Mouse (Mus musculus): Measurements from ENCODE around the gene Dand5.

Dand5 gene

DNA sequence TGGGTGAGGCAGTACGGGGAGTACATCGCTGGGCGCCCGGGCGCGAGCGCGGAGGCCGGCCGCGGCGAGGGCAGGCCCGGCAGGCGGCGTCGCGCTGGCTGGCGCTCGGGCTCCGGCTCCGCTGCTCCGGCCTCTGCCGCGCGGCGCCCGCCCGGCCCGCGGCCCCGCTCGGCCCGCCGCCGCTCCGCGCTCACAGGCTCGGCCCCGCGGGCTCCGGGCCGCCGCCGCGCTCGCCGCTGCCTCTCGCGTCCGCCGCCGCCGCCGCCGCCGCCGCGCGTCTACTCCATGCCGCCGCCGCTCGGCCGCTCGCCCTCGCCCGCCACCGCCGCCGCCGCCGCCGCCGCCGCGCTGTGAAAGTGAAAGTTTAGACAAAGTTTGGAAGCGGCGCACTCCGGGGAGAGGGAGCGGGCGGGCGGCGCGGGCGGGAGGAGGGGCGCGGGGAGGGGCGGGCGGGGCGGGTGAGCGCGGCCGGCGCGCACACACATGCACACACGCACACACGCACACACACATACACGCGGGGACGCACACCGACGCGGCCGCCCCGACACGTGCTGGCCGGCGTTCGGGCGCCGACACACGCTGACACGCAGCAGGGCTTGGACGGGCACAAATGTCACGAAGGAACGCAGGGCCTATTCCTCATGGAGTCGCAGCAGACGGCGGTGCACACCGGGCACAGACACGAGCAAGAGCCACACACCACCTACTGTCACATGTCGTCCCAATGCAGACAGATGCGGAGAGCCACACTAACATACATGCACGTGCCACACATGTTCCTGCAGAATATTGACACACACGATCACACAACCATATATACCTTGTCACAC lies 22.4 kb downstream of the Dand5 start, which contains the start of gene Nfix:
Gene Nfix (minus strand): TSS at position 346 of the 833 bp plus-strand sequence.
- DNase-seq (ENCODE audit: low spot score): no peak

DNA sequence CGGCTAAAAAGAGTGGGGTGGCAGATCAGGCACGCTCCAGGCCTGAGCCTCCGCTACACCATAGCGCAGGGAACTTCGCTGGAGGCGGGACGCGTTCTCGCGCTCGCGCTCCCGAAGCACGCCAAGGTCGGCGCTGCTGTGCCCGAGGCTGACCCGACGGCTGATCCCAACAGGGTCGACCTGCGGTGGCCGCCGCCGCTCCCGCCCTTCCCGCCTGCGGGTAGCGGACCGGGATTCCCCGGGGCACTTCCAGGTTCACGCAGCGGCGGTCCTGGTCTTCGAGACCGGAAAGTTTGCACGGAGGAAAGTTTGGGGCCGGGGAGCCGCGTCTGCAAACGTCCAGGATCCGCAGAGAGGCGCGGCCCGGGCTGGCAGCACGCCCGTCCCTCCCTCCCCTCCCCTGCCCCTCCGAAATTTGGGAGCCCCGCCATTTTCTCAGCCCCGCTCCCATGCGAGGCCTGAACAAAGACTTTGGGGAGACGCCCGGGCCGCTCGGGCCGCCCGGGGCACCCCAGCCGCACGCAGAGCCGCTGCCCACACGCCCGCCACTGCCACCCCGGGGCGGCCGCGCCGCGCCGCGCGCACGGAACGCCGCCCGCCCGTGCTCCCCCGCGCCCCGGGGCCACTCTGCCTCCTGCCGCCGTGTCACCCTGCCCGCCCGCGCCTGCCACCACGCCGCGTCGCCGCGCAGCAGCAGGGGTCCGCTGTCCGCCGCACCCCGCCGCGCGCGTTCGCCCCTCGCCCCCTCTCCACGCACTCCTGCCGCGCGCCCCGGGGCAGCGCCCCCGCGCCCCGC lies 23.3 kb downstream of the Dand5 start:
- no peak for DNase-seq (ENCODE audit: low spot score)

GRCm38 (mm10) chr8:84798446-84799135 lies 24.0 kb downstream of the Dand5 start:
- DNase-seq (ENCODE audit: low spot score): no peak

GRCm38 (mm10) chr8:84797971-84798370 lies 24.7 kb downstream of the Dand5 start:
- DNase-seq (ENCODE audit: low spot score): no peak

- DNase-seq (ENCODE audit: low spot score): no peak
These were observed 25.3 kb downstream of the Dand5 start for GRCm38 (mm10) chr8:84797256-84797797.

DNA sequence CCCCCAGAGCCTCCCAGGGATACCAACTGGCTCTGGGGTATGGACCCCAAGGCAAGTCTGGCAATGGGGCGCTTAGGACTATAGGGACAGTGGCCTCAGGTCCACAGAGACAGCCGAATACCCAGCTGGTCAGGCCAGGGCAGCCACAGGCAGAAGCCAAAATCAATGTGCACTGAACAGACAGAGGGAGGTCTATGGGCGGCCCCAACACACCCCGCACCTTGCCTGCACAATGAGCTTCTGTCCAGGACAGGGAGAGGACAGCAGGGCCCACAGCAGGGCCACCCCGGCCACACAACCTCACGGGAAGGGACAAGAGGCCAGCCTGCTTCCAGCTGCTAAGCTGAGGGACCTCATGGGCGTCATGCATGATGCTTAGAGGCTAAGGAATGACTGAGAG lies 28.1 kb downstream of the Dand5 start:
- DNase-seq (ENCODE audit: low spot score): no peak

DNA sequence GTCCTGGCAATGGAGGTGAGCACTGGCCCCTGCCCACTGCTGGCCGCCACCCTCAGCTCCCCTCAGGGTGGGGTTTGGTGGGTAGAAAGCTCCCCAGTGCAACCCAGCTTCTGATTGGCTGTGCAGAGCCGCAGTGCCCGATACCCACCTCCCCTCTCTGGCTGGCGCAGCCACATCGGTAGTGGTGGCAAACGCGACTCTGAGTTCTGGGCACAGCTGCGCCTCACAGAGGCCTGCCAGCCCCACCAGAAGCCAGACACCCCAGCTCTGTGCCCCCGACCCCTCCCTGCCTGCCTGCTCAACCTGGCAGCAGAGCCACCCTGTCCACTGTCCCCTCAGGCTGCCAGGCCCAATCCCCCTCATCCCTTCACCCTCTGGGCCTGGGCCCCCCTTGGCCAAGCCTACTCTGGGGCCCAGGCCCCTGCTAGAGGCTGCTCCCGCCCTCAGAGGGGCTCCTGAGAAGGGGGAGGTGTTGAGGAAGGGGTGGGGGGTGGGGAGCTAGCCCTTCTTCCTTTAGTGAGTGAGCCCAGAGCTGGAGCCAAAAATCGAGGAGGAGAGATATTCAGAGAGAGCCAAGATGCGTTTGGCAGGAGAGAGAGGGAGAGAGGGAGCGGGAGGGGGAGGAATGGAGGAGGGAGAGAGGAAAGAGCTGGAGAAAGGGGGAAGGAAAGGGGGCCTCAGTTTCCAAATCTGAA lies 28.7 kb downstream of the Dand5 start:
- no peak for DNase-seq (ENCODE audit: low spot score)

DNA sequence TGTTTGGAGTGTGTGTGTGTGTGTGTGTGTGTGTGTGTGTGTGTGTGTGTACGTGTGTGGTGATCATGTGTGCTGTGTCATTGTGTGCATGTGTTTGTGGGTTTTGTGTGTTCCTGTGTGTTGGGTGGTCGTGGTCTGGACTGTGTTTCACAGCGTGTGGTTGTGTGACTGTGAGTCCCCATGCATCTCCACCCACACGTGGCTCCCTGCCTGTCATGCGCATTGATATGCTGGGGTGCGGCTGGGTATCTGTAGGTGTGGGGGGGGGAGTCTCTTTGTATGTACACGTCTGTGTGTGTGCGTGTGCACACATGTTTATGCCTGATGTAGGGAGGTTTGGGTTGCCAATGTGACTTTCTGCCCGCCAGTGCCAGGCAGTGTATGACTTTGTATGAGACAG lies 29.5 kb downstream of the Dand5 start:
- no peak for DNase-seq (ENCODE audit: low spot score)

- no peak for DNase-seq (ENCODE audit: low spot score)
These were observed 30.1 kb downstream of the Dand5 start for GRCm38 (mm10) chr8:84792429-84792947.

- DNase-seq (ENCODE audit: low spot score): no peak
These were observed 32.1 kb downstream of the Dand5 start for GRCm38 (mm10) chr8:84790537-84790936.

DNA sequence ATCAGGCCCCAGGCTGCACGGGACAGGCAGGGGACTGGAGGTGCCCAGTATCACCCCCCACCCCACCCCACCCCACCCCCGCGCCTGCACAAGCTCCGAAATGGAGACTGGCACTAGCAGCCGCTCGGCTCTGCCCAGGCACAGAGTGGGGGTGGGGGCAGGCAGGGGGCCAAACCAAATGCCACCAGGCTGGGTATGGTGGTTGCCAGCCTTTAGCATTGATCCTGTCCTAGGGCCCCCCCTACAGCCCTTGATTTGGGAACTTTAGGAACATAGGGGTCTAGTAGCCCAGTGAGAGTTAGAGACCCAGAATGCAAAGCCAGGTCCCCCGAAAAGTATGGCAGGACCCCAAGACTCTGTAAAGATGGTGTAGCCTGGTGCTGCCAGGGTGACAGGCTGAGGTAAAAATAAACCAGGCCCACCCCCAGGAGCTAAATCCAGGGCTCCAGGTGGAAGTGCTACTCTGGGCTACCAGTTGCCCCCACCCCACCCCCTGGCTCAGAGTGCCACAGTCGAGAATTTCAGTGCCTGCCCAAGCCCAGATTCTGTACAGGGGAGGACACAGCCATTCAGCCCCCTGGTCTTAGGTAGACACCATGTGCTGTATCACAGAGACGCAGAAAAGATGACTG lies 32.7 kb downstream of the Dand5 start:
- DNase-seq (ENCODE audit: low spot score): no peak

DNA sequence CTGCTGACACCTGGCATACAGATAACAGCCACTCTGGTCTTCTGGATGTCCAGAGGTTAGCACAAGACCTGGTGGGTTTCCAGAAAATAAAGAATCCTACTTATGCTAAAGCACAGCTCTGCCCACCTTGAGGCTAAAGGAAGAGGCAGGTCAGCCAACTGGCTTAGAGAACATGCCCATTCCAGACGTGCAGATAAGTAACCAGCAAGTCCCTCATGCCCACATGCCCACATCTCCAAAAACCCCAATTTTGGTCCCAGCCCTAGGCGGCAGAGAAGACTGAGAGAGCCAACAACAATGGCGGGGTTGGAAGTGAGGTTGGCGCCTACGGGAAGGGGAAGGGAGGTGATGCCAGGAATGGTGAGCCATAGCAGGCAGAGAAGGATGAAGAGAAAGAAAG lies 33.3 kb downstream of the Dand5 start:
- DNase-seq (ENCODE audit: low spot score): no peak

GRCm38 (mm10) chr8:84788896-84789295 lies 33.7 kb downstream of the Dand5 start:
- no peak for DNase-seq (ENCODE audit: low spot score)

- no peak for DNase-seq (ENCODE audit: low spot score)
These were observed 34.9 kb downstream of the Dand5 start for GRCm38 (mm10) chr8:84787523-84788302.

DNA sequence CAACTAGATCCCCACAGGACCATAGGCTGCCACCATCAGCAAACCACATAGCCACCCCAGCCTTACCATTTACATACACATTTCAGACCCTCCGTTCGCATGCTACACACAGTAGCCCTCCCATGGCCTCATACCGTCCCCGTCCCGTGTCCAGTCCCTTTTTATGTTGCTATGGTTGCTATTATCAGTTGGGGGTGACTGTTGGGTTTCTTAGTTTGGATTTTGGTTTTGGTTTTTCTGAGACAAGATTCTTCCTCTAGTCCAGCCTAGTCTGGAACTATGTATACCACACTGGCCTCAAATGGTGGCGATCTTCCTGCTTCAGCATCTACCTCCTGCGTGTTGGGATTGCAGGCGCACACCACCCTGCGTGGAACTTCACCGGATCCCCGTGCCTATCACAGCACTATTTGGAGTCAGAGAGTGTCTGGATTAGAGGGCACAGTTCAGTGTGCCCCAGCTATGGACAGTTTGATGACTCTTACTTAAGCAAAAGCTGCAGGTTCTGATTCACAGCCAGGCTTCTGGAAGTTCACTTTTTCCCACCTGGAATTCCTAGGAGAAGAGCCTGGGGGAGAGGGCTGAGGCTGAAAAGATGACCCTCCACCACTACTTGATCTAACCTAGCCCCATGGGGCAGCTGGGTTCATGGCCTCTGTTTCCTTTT lies 35.7 kb downstream of the Dand5 start:
- no peak for DNase-seq (ENCODE audit: low spot score)

DNA sequence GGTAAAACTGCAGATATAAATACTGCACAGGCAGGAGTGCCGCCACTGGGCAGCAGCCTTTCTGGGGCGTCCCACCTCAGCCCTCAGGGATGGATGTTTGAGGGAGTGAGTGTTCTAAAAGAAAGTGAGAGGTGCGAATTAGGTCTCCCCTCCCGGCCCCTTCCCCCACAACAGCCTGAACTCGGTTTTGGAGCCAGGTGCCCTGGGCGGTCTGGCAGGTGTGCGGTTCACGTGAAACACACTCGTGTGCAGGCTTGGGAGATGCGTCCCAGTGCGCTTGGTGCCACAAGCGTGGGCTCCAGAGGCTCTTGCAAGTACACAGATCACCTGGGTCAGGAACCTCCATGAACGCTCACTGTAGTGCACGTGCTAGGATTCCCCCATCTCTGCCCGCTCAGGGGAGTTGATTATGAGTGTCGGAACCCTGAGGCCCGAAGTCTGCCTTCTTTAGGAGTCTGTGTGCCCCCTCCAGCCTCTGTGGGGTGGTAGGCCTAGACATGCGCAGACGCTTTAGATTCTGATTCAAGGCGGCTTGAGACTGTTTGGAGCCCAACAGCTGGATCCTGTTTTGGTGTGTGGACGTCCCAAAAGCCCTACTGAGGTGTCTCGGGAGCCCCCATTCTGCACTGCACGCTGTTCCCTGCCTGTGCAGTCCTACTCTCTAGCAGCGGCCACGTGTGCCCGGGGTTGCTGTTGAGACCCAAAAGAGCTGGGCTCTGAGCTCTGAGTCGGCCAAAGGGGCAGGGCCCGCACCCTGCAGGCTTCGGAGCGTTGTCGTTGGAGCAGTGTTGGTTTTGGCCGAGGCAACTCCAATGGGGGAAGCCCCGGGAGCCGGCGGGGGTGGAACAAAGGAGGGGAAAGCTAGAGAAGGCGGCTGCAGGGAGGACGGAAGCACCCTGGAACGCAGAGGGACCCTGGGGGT lies 36.6 kb downstream of the Dand5 start:
- DNase-seq (ENCODE audit: low spot score): no peak

DNA sequence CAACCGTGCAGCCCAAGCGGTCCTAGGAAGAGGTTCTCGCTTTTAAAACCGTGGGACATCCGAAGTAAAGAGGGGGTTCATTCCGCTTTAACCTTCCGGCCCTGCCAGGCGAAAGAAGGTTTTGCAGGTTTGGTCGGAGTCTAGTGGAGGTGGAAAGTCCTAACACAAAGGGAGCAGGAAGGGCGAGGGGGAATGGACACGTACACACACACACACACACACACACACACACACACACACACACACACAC lies 37.2 kb downstream of the Dand5 start:
- DNase-seq (ENCODE audit: low spot score): no peak

DNA sequence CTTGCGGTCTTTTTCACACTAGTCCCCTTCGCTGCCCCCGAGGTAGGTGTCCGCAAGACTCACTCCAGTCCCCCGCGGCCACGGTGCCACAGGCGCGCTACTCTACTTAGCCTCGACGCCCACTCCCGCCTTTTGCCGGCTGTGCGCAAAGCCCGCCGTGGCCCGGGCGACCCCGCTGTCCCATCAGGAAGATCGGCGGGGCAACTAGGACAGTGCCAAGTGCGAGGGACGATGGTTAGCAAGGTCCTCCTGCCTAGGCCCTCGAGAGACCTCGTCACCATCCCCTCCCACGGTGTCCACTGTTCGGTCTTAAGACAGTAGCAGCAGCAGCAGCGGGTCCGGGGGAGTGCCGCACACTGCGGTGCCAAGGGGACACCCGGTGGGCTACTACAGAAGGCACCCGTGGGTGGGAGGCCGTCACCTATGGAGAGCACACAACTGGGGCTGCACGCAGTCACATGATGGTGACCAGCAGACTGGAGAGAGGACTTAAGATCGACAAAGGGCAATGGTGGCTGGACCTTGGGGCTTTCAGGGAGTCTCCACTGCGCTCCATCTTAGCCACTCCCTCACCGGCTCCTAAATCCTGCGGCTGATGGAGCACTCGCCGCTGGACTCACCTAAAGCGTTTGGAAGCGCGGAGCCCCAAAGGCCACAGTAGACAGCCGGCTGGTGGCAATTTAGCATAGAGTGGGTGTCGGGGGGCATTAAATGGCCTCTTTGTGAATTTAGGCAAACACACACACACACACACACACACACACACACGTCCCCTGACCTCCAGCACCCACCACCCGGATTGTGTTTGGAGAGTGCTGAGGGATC lies 37.7 kb downstream of the Dand5 start:
- no peak for DNase-seq (ENCODE audit: low spot score)
